Mouse (Mus musculus): ENCODE measurements at regions not wholly inside any gene's neighbourhood (a gene's known extent, or its start where the extent isn't known, plus 50 kb on each side); places are given as distances from the start of the nearest gene placed in this dataset.

- Histone ChIP-seq H3K9me3 (no peaks in the 10 kb centered on the region), H3K4me2 (replicated peaks) (no peak overlapping the region), H3K27ac (no peak overlapping the region), H3K4me1 (replicated peaks) (no peaks in the 10 kb centered on the region), H3K9ac (no peak overlapping the region), H3K36me3 (no peaks in the 10 kb centered on the region), H3K4me3 (replicated peaks) (no peak overlapping the region), H3K27me3 (replicated peaks) (no peaks in the 10 kb centered on the region)
- no peak for ATAC-seq
- 78% methylated on average over 5 of the region's 5 CpGs for WGBS
Observed at GRCm38 (mm10) chr1:72036141-72036540, 176.0 kb downstream of the Mreg start.

- Histone ChIP-seq H3K27ac (no peak overlapping the region), H3K4me1 (replicated peaks) (no peaks in the 10 kb centered on the region), H3K4me3 (replicated peaks) (no peak overlapping the region), H3K4me2 (replicated peaks) (no peak overlapping the region), H3K9ac (no peak overlapping the region), H3K27me3 (replicated peaks) (no peaks in the 10 kb centered on the region), H3K36me3 (no peaks in the 10 kb centered on the region), H3K9me3 (no peaks in the 10 kb centered on the region)
- WGBS: 81% methylated on average over 2 of the region's 2 CpGs
- ATAC-seq: no peak
Observed at GRCm38 (mm10) chr1:72033941-72034340, 178.2 kb downstream of the Mreg start.

GRCm38 (mm10) chr1:72032214-72032613 is 179.9 kb downstream of the Mreg start:
- 75% methylated on average over 4 of the region's 4 CpGs for WGBS
- no peaks in the 10 kb centered on the region for H3K4me1 ChIP-seq (replicated peaks)
- no peaks in the 10 kb centered on the region for H3K27me3 ChIP-seq (replicated peaks)
- no peak for ATAC-seq
- H3K27ac ChIP-seq: no peak overlapping the region
- H3K36me3 ChIP-seq: no peaks in the 10 kb centered on the region
- no peaks in the 10 kb centered on the region for H3K9me3 ChIP-seq
- H3K9ac ChIP-seq: no peak overlapping the region
- H3K4me3 ChIP-seq (replicated peaks): no peak overlapping the region
- no peak overlapping the region for H3K4me2 ChIP-seq (replicated peaks)

- Histone ChIP-seq H3K36me3 (no peaks in the 10 kb centered on the region), H3K4me1 (replicated peaks) (no peaks in the 10 kb centered on the region), H3K4me3 (replicated peaks) (no peak overlapping the region), H3K27ac (no peak overlapping the region), H3K9ac (no peak overlapping the region), H3K27me3 (replicated peaks) (no peaks in the 10 kb centered on the region), H3K9me3 (no peaks in the 10 kb centered on the region), H3K4me2 (replicated peaks) (no peak overlapping the region)
- 54% methylated on average over 8 of the region's 8 CpGs for WGBS
- no peak for ATAC-seq
Observed at GRCm38 (mm10) chr1:72030763-72031405, 181.2 kb downstream of the Mreg start.

- no peak overlapping the region for H3K27ac ChIP-seq
- no peaks in the 10 kb centered on the region for H3K9me3 ChIP-seq
- WGBS: 38% methylated on average over 6 of the region's 6 CpGs
- H3K36me3 ChIP-seq: no peaks in the 10 kb centered on the region
- no peak overlapping the region for H3K4me3 ChIP-seq (replicated peaks)
- no peak overlapping the region for H3K4me2 ChIP-seq (replicated peaks)
- no peaks in the 10 kb centered on the region for H3K27me3 ChIP-seq (replicated peaks)
- H3K4me1 ChIP-seq (replicated peaks): no peaks in the 10 kb centered on the region
- H3K9ac ChIP-seq: no peak overlapping the region
- ATAC-seq: no peak
Observed at GRCm38 (mm10) chr1:72029625-72030024, 182.5 kb downstream of the Mreg start.

GRCm38 (mm10) chr1:72026861-72027260 is 185.2 kb downstream of the Mreg start:
- Histone ChIP-seq H3K27ac (no peak overlapping the region), H3K4me3 (replicated peaks) (no peak overlapping the region), H3K9ac (no peak overlapping the region), H3K27me3 (replicated peaks) (no peaks in the 10 kb centered on the region), H3K9me3 (no peaks in the 10 kb centered on the region), H3K4me1 (replicated peaks) (no peaks in the 10 kb centered on the region), H3K36me3 (no peaks in the 10 kb centered on the region), H3K4me2 (replicated peaks) (no peak overlapping the region)
- no peak for ATAC-seq
- 88% methylated on average over 4 of the region's 4 CpGs for WGBS

GRCm38 (mm10) chr1:72022631-72023030 is 189.5 kb downstream of the Mreg start:
- H3K4me3 ChIP-seq (replicated peaks): no peak overlapping the region
- H3K27me3 ChIP-seq (replicated peaks): no peaks in the 10 kb centered on the region
- no peaks in the 10 kb centered on the region for H3K36me3 ChIP-seq
- WGBS: 61% methylated on average over 3 of the region's 3 CpGs
- no peak overlapping the region for H3K9ac ChIP-seq
- no peak overlapping the region for H3K27ac ChIP-seq
- no peaks in the 10 kb centered on the region for H3K9me3 ChIP-seq
- H3K4me2 ChIP-seq (replicated peaks): no peak overlapping the region
- H3K4me1 ChIP-seq (replicated peaks): no peaks in the 10 kb centered on the region
- no peak for ATAC-seq

- Histone ChIP-seq H3K4me3 (replicated peaks) (no peak overlapping the region), H3K36me3 (no peaks in the 10 kb centered on the region), H3K9me3 (no peaks in the 10 kb centered on the region), H3K4me2 (replicated peaks) (no peak overlapping the region), H3K27me3 (replicated peaks) (no peaks in the 10 kb centered on the region), H3K9ac (no peak overlapping the region), H3K27ac (no peak overlapping the region), H3K4me1 (replicated peaks) (no peaks in the 10 kb centered on the region)
- no peak for ATAC-seq
- WGBS: 66% methylated on average over 4 of the region's 4 CpGs
Observed at GRCm38 (mm10) chr1:72018479-72019222, 193.5 kb downstream of the Mreg start.

GRCm38 (mm10) chr1:72017814-72018478 is 194.2 kb downstream of the Mreg start:
- no peak overlapping the region for H3K27ac ChIP-seq
- H3K36me3 ChIP-seq: no peaks in the 10 kb centered on the region
- H3K4me3 ChIP-seq (replicated peaks): no peak overlapping the region
- no peak for ATAC-seq
- H3K4me1 ChIP-seq (replicated peaks): no peaks in the 10 kb centered on the region
- no peaks in the 10 kb centered on the region for H3K9me3 ChIP-seq
- H3K9ac ChIP-seq: no peak overlapping the region
- H3K4me2 ChIP-seq (replicated peaks): no peak overlapping the region
- H3K27me3 ChIP-seq (replicated peaks): no peaks in the 10 kb centered on the region
- 74% methylated on average over 1 of the region's 1 CpGs for WGBS

- H3K4me1 ChIP-seq (replicated peaks): no peaks in the 10 kb centered on the region
- no peak overlapping the region for H3K27ac ChIP-seq
- H3K9me3 ChIP-seq: no peaks in the 10 kb centered on the region
- H3K27me3 ChIP-seq (replicated peaks): no peaks in the 10 kb centered on the region
- 92% methylated on average over 4 of the region's 4 CpGs for whole genome bisulfite sequencing
- H3K36me3 ChIP-seq: no peaks in the 10 kb centered on the region
- no peak for ATAC-seq
- H3K9ac ChIP-seq: no peak overlapping the region
- H3K4me3 ChIP-seq (replicated peaks): no peak overlapping the region
- H3K4me2 ChIP-seq (replicated peaks): no peak overlapping the region
Observed at GRCm38 (mm10) chr1:72015471-72015870, 196.6 kb downstream of the Mreg start.

- no peaks in the 10 kb centered on the region for H3K27me3 ChIP-seq (replicated peaks)
- H3K9me3 ChIP-seq: no peaks in the 10 kb centered on the region
- H3K4me3 ChIP-seq (replicated peaks): no peak overlapping the region
- WGBS: 45% methylated on average over 2 of the region's 2 CpGs
- no peak overlapping the region for H3K9ac ChIP-seq
- no peak overlapping the region for H3K27ac ChIP-seq
- no peak for ATAC-seq
- H3K4me2 ChIP-seq (replicated peaks): no peak overlapping the region
- H3K4me1 ChIP-seq (replicated peaks): no peaks in the 10 kb centered on the region; the same call in 1 of the 2 replicates
- H3K36me3 ChIP-seq: no peaks in the 10 kb centered on the region
Observed at GRCm38 (mm10) chr1:72014580-72014979, 197.5 kb downstream of the Mreg start.

- Histone ChIP-seq H3K4me1 (replicated peaks) (no peaks in the 10 kb centered on the region; the same call in 1 of the 2 replicates), H3K4me3 (replicated peaks) (no peak overlapping the region), H3K36me3 (no peaks in the 10 kb centered on the region), H3K4me2 (replicated peaks) (no peak overlapping the region), H3K9ac (no peak overlapping the region), H3K9me3 (no peaks in the 10 kb centered on the region), H3K27ac (no peak overlapping the region), H3K27me3 (replicated peaks) (no peaks in the 10 kb centered on the region)
- no peak for ATAC-seq
- WGBS: 86% methylated on average over 7 of the region's 7 CpGs
Observed at GRCm38 (mm10) chr1:72013863-72014262, 198.2 kb downstream of the Mreg start.
